Mouse (Mus musculus): Measurements from ENCODE around the gene Zdhhc20. TPM values are rescaled to one million over a fixed set of nuclear protein-coding genes. Genes with fewer than 3 reads are reported as not detected.
"Not testable (repeated sequence)": the region's sequence is repeated elsewhere in the genome, so short reads cannot be mapped to it uniquely, and the experiment has no call there.

The Zdhhc20 gene
- polyA plus RNA-seq, 1 experiment from 2014 or later: 72.5 TPM

GRCm38 (mm10) chr14:57852961-57853360, 37.1 kb downstream of the Zdhhc20 start:
- H3K9ac ChIP-seq: no peak overlapping the region
- H3K27me3 ChIP-seq: no peaks in the 10 kb centered on the region
- no peak for ATAC-seq (ENCODE audit: insufficient number of reproducible peaks, low FRiP score, low TSS enrichment, low read depth)
- H3K4me2 ChIP-seq: no peak overlapping the region
- no peak overlapping the region for H3K27ac ChIP-seq
- no peaks in the 10 kb centered on the region for H3K9me3 ChIP-seq
- no peak overlapping the region for H3K4me3 ChIP-seq
- 96% methylated on average over 2 of the region's 2 CpGs for WGBS
- no peaks in the 10 kb centered on the region for H3K4me1 ChIP-seq
- H3K36me3 ChIP-seq: peaks cover 29% of the 10 kb centered on the region

- peaks cover 29% of the 10 kb centered on the region for H3K36me3 ChIP-seq
- H3K4me1 ChIP-seq: no peaks in the 10 kb centered on the region
- ATAC-seq (ENCODE audit: insufficient number of reproducible peaks, low FRiP score, low TSS enrichment, low read depth): no peak
- no peak overlapping the region for H3K9ac ChIP-seq
- H3K27ac ChIP-seq: no peak overlapping the region
- no peak overlapping the region for H3K4me3 ChIP-seq
- H3K4me2 ChIP-seq: no peak overlapping the region
- H3K9me3 ChIP-seq: no peaks in the 10 kb centered on the region
- WGBS: 67% methylated on average over 3 of the region's 3 CpGs
- H3K27me3 ChIP-seq: no peaks in the 10 kb centered on the region
These were observed 39.7 kb downstream of the Zdhhc20 start for GRCm38 (mm10) chr14:57850330-57850729.

- no peak for ATAC-seq (ENCODE audit: insufficient number of reproducible peaks, low FRiP score, low TSS enrichment, low read depth)
- Histone ChIP-seq H3K27ac (no peak overlapping the region), H3K9ac (no peak overlapping the region), H3K27me3 (no peaks in the 10 kb centered on the region), H3K36me3 (peaks cover 40% of the 10 kb centered on the region), H3K4me2 (no peak overlapping the region), H3K4me3 (no peak overlapping the region), H3K4me1 (no peaks in the 10 kb centered on the region), H3K9me3 (no peaks in the 10 kb centered on the region)
- 95% methylated on average over 2 of the region's 2 CpGs for WGBS
These were observed 41.4 kb downstream of the Zdhhc20 start for GRCm38 (mm10) chr14:57848646-57849045.

- H3K27ac ChIP-seq; H3K27me3 ChIP-seq; ATAC-seq (ENCODE audit: insufficient number of reproducible peaks, low FRiP score, low TSS enrichment, low read depth); H3K4me1 ChIP-seq; H3K9ac ChIP-seq; H3K9me3 ChIP-seq; H3K4me2 ChIP-seq; H3K4me3 ChIP-seq: not testable (repeated sequence)
- H3K36me3 ChIP-seq: peaks cover 36% of the 10 kb centered on the region
- WGBS: 85% methylated on average over 5 of the region's 5 CpGs
These were observed 42.0 kb downstream of the Zdhhc20 start for GRCm38 (mm10) chr14:57848061-57848460.

GRCm38 (mm10) chr14:57844535-57844934, 45.5 kb downstream of the Zdhhc20 start:
- WGBS: 92% methylated on average over 3 of the region's 3 CpGs
- H3K9ac ChIP-seq: no peak overlapping the region

GRCm38 (mm10) chr14:57835157-57835556, 54.9 kb downstream of the Zdhhc20 start:
- Histone ChIP-seq H3K4me1 (no peaks in the 10 kb centered on the region), H3K9ac (no peak overlapping the region), H3K4me3 (no peak overlapping the region), H3K27ac (no peak overlapping the region), H3K4me2 (no peak overlapping the region), H3K9me3 (no peaks in the 10 kb centered on the region), H3K36me3 (peaks cover 45% of the 10 kb centered on the region), H3K27me3 (no peaks in the 10 kb centered on the region)
- WGBS: 93% methylated on average over 10 of the region's 10 CpGs
- ATAC-seq (ENCODE audit: insufficient number of reproducible peaks, low FRiP score, low TSS enrichment, low read depth): no peak

More at GRCm38 (mm10) chr14:57844535-57844934, 45.5 kb downstream of the Zdhhc20 start:
- Histone ChIP-seq H3K9me3 (no peaks in the 10 kb centered on the region), H3K4me1 (no peaks in the 10 kb centered on the region), H3K36me3 (peaks cover 41% of the 10 kb centered on the region), H3K4me3 (no peak overlapping the region), H3K27me3 (no peaks in the 10 kb centered on the region), H3K27ac (no peak overlapping the region), H3K4me2 (no peak overlapping the region)
- ATAC-seq (ENCODE audit: insufficient number of reproducible peaks, low FRiP score, low TSS enrichment, low read depth): no peak

- H3K4me1 ChIP-seq: no peaks in the 10 kb centered on the region
- 85% methylated on average over 2 of the region's 2 CpGs for WGBS
- H3K9me3 ChIP-seq: no peaks in the 10 kb centered on the region
- peaks cover 38% of the 10 kb centered on the region for H3K36me3 ChIP-seq
- H3K4me2 ChIP-seq: no peak overlapping the region
- no peak for ATAC-seq (ENCODE audit: insufficient number of reproducible peaks, low FRiP score, low TSS enrichment, low read depth)
- H3K27me3 ChIP-seq: no peaks in the 10 kb centered on the region
- H3K4me3 ChIP-seq: no peak overlapping the region
- H3K27ac ChIP-seq: no peak overlapping the region
- no peak overlapping the region for H3K9ac ChIP-seq
These were observed 56.5 kb downstream of the Zdhhc20 start for GRCm38 (mm10) chr14:57833526-57833925.

GRCm38 (mm10) chr14:57827284-57827683, 62.8 kb downstream of the Zdhhc20 start:
- Histone ChIP-seq H3K4me3 (peak overlapping the region; percentile 92), H3K9me3 (no peaks in the 10 kb centered on the region)

GRCm38 (mm10) chr14:57825788-57826751, 64.0 kb downstream of the Zdhhc20 start, which contains the start of the genes Ska3 and Mrpl57:
Gene Ska3, minus strand, starts transcription at chr14:57826185.
Gene Mrpl57, plus strand, starts transcription at chr14:57826234.
- H3K4me1 ChIP-seq: peaks cover 14% of the 10 kb centered on the region
- no peaks in the 10 kb centered on the region for H3K9me3 ChIP-seq
- H3K4me2 ChIP-seq: peak within 1 kb of the TSS; percentile 81
- under 1% methylated on average over 96 of the region's 96 CpGs for WGBS
- H3K9ac ChIP-seq: peak within 1 kb of the TSS; percentile 93
- H3K27ac ChIP-seq: peak within 1 kb of the TSS; percentile 95
- H3K36me3 ChIP-seq: peaks cover 15% of the 10 kb centered on the region
- H3K4me3 ChIP-seq: peak within 1 kb of the TSS; percentile 92
- peak; percentile 88 for ATAC-seq (ENCODE audit: insufficient number of reproducible peaks, low FRiP score, low TSS enrichment, low read depth)
- no peaks in the 10 kb centered on the region for H3K27me3 ChIP-seq

More at GRCm38 (mm10) chr14:57827284-57827683, 62.8 kb downstream of the Zdhhc20 start:
- Histone ChIP-seq H3K27me3 (no peaks in the 10 kb centered on the region), H3K36me3 (0 out of 2 replicates have a peak, but pooled peaks cover 8% of the 10 kb centered on the region), H3K4me2 (peak overlapping the region; percentile 81), H3K4me1 (peaks cover 14% of the 10 kb centered on the region), H3K9ac (0 out of 2 replicates have a peak overlapping the region, but pooled peaks have one; percentile 93), H3K27ac (peak overlapping the region; percentile 95; the same call in 1 of the 2 replicates)
- WGBS: 64% methylated on average over 1 of the region's 1 CpGs
- ATAC-seq (ENCODE audit: insufficient number of reproducible peaks, low FRiP score, low TSS enrichment, low read depth): no peak

- no peak overlapping the region for H3K9ac ChIP-seq
- 0 out of 2 replicates have a peak, but pooled peaks cover 5% of the 10 kb centered on the region for H3K4me1 ChIP-seq
- no peak overlapping the region for H3K4me3 ChIP-seq
- no peak for ATAC-seq (ENCODE audit: insufficient number of reproducible peaks, low FRiP score, low TSS enrichment, low read depth)
- H3K27ac ChIP-seq: no peak overlapping the region
- H3K9me3 ChIP-seq: no peaks in the 10 kb centered on the region
- H3K4me2 ChIP-seq: no peak overlapping the region
- no peaks in the 10 kb centered on the region for H3K27me3 ChIP-seq
- H3K36me3 ChIP-seq: peaks cover 44% of the 10 kb centered on the region
- WGBS: 89% methylated on average over 4 of the region's 4 CpGs
These were observed 69.2 kb downstream of the Zdhhc20 start for GRCm38 (mm10) chr14:57820839-57821238.

GRCm38 (mm10) chr14:57811844-57812243, 78.2 kb downstream of the Zdhhc20 start:
- Histone ChIP-seq H3K9me3 (no peaks in the 10 kb centered on the region), H3K27ac (no peak overlapping the region), H3K36me3 (peaks cover 70% of the 10 kb centered on the region), H3K4me3 (no peak overlapping the region), H3K4me1 (no peaks in the 10 kb centered on the region), H3K4me2 (no peak overlapping the region), H3K9ac (no peak overlapping the region), H3K27me3 (no peaks in the 10 kb centered on the region)
- no peak for ATAC-seq (ENCODE audit: insufficient number of reproducible peaks, low FRiP score, low TSS enrichment, low read depth)
- 94% methylated on average over 5 of the region's 5 CpGs for WGBS

GRCm38 (mm10) chr14:57810886-57811285, 79.2 kb downstream of the Zdhhc20 start:
- no peak overlapping the region for H3K4me3 ChIP-seq
- H3K27ac ChIP-seq: peak overlapping the region; percentile 43; the same call in 1 of the 2 replicates
- no peaks in the 10 kb centered on the region for H3K4me1 ChIP-seq
- no peak overlapping the region for H3K9ac ChIP-seq
- H3K27me3 ChIP-seq: no peaks in the 10 kb centered on the region
- H3K4me2 ChIP-seq: no peak overlapping the region
- H3K9me3 ChIP-seq: no peaks in the 10 kb centered on the region
- no peak for ATAC-seq (ENCODE audit: insufficient number of reproducible peaks, low FRiP score, low TSS enrichment, low read depth)
- 83% methylated on average over 2 of the region's 2 CpGs for WGBS
- peaks cover 72% of the 10 kb centered on the region for H3K36me3 ChIP-seq

Measured in limb, embryonic 15.5 days (tissue).